Mouse (Mus musculus) v-Abl transformed pro-B cells (cell line): ENCODE results near the gene Nox3.

ENCODE experiments used
- in situ Hi-C, 2 experiments: fragments of 400-800 bp; cut with MboI; formaldehyde crosslinking; loops; one replicate each; pipeline ENCODE4 v1.15.1; 2025; ENCODE audit not compliant: unreplicated experiment in 2 of 2

The Nox3 gene

DNA sequence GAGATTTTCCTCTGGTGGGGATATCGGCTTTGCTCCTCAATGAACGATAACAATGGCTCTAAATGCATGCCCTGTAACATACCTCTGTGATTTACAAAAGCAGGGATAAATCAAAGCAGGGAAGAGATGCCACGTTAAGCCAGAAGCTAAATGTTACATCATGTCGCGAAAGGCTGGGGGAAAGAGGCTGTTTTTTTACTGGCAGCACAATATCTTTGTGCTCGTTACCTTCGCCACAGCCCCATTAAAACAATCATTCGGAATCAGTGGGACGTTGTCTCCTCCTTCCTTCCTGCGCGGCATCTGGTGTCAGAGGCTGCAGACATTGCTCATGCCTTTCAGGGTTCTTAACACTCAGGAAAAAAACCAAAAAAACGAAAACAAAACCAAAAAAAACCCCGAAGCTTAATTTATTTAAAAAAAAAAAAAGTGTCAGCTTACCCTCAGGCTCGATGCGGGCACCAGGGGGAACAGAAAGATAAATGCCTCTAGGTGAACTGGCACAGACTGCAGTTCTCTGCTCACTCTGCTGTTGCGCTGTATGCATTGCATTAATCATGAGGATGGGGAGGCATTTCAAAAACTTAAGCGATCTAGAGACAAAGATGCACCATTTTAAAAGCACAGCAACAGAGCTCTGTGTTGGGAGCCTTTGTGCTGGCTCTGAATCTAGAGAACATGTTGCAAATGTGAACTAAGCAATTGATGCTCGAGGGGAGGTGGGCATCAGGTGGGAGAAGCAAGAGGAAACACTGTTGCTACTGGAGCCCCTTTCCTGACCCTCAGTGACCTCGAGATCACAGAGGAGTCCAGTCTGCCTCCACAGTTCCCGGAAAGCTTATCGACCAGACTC, 84.9 kb downstream of the Nox3 start:
- in situ Hi-C loops, result no loop called here

DNA sequence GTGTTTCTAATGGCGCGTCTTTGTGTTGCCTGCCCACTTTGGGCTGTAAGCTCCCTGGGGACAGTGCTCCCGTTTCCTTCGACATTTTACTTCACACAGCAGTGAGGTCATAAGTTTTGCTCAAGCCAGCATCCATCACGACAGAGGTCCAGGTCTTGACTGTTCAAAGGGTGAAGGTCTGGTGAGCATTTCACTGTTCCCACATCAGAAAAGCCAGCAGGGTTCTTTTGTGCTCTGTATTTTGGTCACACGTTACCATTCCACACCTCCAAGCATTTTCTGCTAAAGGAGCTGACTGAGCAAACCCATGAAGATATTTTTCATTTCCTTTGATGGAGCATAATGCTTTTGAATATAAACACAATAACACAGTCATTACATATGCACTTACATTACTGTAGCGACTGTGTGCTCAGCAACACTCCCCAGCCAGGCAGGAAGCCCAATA, 85.7 kb downstream of the Nox3 start:
- in situ Hi-C loops, result no loop called here

DNA sequence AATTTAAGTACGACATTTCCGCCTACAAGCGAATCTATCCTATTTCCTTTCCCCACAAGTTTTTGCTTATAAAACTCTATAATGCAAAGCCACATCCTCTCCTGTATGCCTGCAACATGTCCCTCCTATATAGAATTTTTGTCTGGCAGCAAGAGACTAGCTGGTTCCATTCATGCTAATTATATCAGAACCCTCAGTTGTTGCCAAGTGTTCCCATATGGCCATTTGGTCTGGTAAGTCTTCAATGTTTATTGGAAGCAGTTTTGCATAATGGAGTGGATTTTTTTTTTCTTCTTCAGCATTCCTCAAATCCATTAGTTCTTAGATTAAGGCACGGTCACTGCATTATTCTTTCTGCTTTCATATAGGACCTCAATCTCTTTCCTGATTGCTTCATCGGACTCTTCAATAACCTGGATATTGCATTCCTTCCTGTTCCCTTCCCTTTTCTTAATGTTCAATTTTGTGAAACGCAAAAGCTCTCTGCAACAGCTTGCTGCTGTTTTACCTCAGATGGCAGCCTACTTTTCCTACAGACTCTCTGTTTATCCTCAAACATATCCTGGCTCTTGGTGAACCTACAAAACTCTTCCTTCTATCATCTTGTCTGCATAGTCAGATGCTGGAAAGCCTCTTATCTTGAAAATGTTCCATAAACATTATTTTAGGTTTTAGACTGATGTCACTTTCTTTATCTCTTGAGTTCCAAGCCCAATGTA, 92.9 kb downstream of the Nox3 start:
- in situ Hi-C loops, result no loop called here

GRCm38 (mm10) chr17:3598393-3598792, 97.7 kb downstream of the Nox3 start:
- in situ Hi-C loops, result no loop called here

GRCm38 (mm10) chr17:3597866-3598265, 98.2 kb downstream of the Nox3 start:
- in situ Hi-C loops, result no loop called here

DNA sequence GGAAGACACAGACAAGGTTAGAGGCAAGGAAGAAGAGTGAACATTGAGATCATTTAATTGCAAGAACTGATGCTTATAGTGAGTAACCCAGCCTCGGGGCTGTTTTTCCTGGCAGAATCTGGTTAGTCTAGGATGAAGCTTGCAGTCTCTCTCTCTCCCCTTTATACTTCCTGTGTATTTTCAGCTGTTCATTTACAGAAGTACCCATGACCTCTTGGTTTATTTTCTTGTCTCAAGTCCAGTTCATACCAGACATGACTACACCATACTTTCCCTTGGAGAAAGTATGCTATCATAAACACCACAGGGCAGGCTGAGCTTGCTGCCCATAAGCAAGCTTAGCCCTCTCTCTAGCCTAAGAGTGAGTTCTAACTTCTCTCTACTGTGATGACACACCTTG, 98.9 kb downstream of the Nox3 start:
- in situ Hi-C loops, result no loop called here
